Mouse (Mus musculus) kidney, postnatal 0 days (tissue): ENCODE measurements at regions not wholly inside any gene's neighbourhood (a gene's known extent, or its start where the extent isn't known, plus 50 kb on each side); places are given as distances from the start of the nearest gene placed in this dataset.
"Not testable (repeated sequence)": the region's sequence is repeated elsewhere in the genome, so short reads cannot be mapped to it uniquely, and the experiment has no call there.

ENCODE experiments used
- ATAC-seq: fragments of 200-750 bp; cut with Nextera tagmentation; replicated peaks from 2 replicates; pipeline ENCODE4 v1.8.0; 2017; ENCODE audit warnings: low read depth, moderate number of reproducible peaks, moderate TSS enrichment, moderate library complexity; ENCODE audit not compliant: low FRiP score
- DNase-seq: peaks from one replicate; pipeline ENCODE4 v3.0.0-alpha.2; 2016; ENCODE audit warnings: low spot score
- H3K27ac ChIP-seq: fragments of 300-500 bp; sonication (generic); 2 replicates; pipeline ENCODE4 v1.5.1; 2014; ENCODE audit warnings: mild to moderate bottlenecking
- H3K27me3 ChIP-seq: fragments of 300-500 bp; sonication (generic); 2 replicates; pipeline ENCODE4 v1.6.1; 2014; ENCODE audit warnings: low read length, mixed read lengths; ENCODE audit not compliant: insufficient read depth
- H3K36me3 ChIP-seq: fragments of 300-500 bp; sonication (generic); 2 replicates; pipeline ENCODE4 v1.6.1; 2014; ENCODE audit warnings: low read length, mixed read lengths; ENCODE audit not compliant: insufficient read depth
- H3K4me1 ChIP-seq: fragments of 300-500 bp; sonication (generic); replicated peaks from 2 replicates; pipeline ENCODE4 v1.6.1; 2014; ENCODE audit warnings: antibody characterized with exemption, low read length, mixed read lengths; ENCODE audit not compliant: insufficient read depth
- H3K4me2 ChIP-seq: fragments of 300-500 bp; sonication (generic); 2 replicates; pipeline ENCODE4 v1.6.1; 2014; ENCODE audit warnings: mild to moderate bottlenecking, low read length, moderate library complexity, mixed read lengths
- H3K4me3 ChIP-seq: fragments of 300-500 bp; sonication (generic); replicated peaks from 2 replicates; pipeline ENCODE4 v1.5.1; 2014; ENCODE audit warnings: low read depth, low read length
- H3K9ac ChIP-seq: fragments of 300-500 bp; sonication (generic); 2 replicates; pipeline ENCODE4 v1.6.1; 2014; ENCODE audit warnings: low read depth, low read length
- H3K9me3 ChIP-seq: fragments of 300-500 bp; sonication (generic); replicated peaks from 2 replicates; pipeline ENCODE4 v1.6.1; 2016; ENCODE audit warnings: low read length, inconsistent platforms, mixed read lengths
- WGBS: fragments of 180-500 bp; shearing (Covaris S2); extraction: QIAGEN DNeasy Blood & Tissue Kit; methylation state at CpG from one replicate; pipeline ENCODE4 v1.1.7; 2014; 5-methylcytosine and 5-hydroxymethylcytosine counted together

- not testable (repeated sequence) for H3K4me1 ChIP-seq, H3K4me2 ChIP-seq, H3K9me3 ChIP-seq, H3K27ac ChIP-seq, H3K9ac ChIP-seq, H3K27me3 ChIP-seq, H3K36me3 ChIP-seq, DNase-seq, H3K4me3 ChIP-seq, ATAC-seq
- no CpG with 5 or more reads among the region's 1 CpGs for WGBS
These were observed 119.2 kb upstream of the Gm21119 start for GRCm38 (mm10) chr8:20495542-20495941.

- not testable (repeated sequence) for H3K9ac ChIP-seq
These were observed 100.8 kb upstream of the Gm21119 start for GRCm38 (mm10) chr8:20513920-20514319.

GRCm38 (mm10) chr8:20516324-20516830 is 98.3 kb upstream of the Gm21119 start:
- not testable (repeated sequence) for DNase-seq, H3K9me3 ChIP-seq, H3K27ac ChIP-seq, H3K4me2 ChIP-seq, H3K9ac ChIP-seq, H3K4me1 ChIP-seq, H3K27me3 ChIP-seq, H3K36me3 ChIP-seq, H3K4me3 ChIP-seq, ATAC-seq
- 70% methylated on average over 2 of the region's 3 CpGs for WGBS

More at GRCm38 (mm10) chr8:20513920-20514319, 100.8 kb upstream of the Gm21119 start:
- not testable (repeated sequence) for H3K27ac ChIP-seq, H3K4me2 ChIP-seq, H3K4me3 ChIP-seq, H3K36me3 ChIP-seq, H3K9me3 ChIP-seq, DNase-seq, H3K27me3 ChIP-seq, ATAC-seq, H3K4me1 ChIP-seq
- 80% methylated on average over 1 of the region's 1 CpGs for WGBS

DNA sequence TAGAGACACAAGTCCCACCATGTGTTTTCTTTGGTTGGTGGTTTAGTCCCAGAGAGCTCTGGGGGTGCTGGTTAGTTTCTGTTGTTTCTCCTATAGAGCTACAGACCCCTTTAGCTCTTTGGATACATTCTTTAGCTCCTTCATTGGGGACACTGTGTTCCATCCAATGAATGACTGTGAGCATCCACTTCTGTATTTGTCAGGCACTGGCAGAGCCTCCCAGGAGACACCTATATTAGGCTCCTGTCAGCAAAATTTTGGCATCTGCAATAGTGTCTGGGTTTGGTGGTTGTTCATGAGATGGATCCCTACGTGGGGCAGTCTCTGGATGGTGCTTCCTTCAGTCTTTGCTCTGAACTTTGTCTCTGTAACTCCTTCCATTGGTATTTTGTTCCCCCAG is 97.2 kb upstream of the Gm21119 start:
- not testable (repeated sequence) for ATAC-seq, H3K27me3 ChIP-seq, H3K4me1 ChIP-seq, H3K9me3 ChIP-seq, H3K36me3 ChIP-seq, H3K4me2 ChIP-seq, H3K4me3 ChIP-seq, H3K9ac ChIP-seq, DNase-seq, H3K27ac ChIP-seq
- 31% methylated on average over 1 of the region's 1 CpGs for WGBS

- H3K36me3 ChIP-seq, ATAC-seq, H3K4me3 ChIP-seq, H3K4me1 ChIP-seq, H3K9ac ChIP-seq, H3K27me3 ChIP-seq, H3K4me2 ChIP-seq, DNase-seq, H3K27ac ChIP-seq, H3K9me3 ChIP-seq: not testable (repeated sequence)
These were observed 90.2 kb upstream of the Gm21119 start for GRCm38 (mm10) chr8:20524539-20524938.

- not testable (repeated sequence) for H3K27me3 ChIP-seq, DNase-seq, H3K36me3 ChIP-seq, H3K4me1 ChIP-seq, H3K9ac ChIP-seq, H3K27ac ChIP-seq, ATAC-seq, H3K4me2 ChIP-seq, H3K9me3 ChIP-seq, H3K4me3 ChIP-seq
- no CpG with 5 or more reads among the region's 1 CpGs for WGBS
These were observed 85.7 kb upstream of the Gm21119 start for GRCm38 (mm10) chr8:20529048-20529447.

DNA sequence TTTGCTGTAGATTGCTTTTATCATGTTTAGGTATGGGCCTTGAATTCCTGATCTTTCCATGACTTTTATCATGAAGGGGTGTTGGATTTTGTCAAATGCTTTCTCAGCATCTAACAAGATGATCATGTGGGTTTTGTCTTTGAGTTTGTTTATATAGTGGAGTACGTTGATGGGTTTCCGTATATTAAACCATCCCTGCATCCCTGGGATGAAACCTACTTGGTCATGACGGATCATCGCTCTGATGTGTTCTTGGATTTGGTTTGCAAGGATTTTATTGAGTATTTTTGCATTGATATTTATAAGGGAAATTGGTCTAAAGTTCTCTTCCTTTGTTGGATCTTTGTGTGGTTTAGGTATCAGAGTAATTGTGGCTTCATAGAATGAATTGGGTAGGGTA is 75.7 kb upstream of the Gm21119 start:
- H3K4me3 ChIP-seq, H3K4me1 ChIP-seq, H3K9ac ChIP-seq, H3K27ac ChIP-seq, H3K36me3 ChIP-seq, ATAC-seq, H3K4me2 ChIP-seq, DNase-seq, H3K27me3 ChIP-seq, H3K9me3 ChIP-seq: not testable (repeated sequence)
- 92% methylated on average over 4 of the region's 4 CpGs for WGBS

DNA sequence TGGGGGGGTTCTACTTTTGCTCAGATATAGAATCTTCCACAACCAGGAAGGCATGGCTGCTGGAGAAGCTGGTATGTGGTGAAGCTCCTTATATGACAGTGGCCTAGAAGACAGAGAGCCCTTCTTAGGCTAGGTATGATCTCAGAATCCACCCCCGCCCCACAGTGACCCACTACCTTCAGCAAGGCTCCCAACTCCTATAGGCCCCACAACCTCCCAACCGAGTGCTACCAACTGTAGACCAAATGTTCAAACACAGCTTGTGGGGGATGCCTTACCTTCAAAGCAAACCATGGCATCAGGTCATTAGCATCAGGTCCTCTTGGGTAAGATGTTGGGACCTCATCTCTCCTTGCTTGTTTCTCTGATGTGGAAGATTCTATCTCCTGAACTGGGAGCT is 70.6 kb upstream of the Gm21119 start:
- not testable (repeated sequence) for H3K36me3 ChIP-seq, H3K27ac ChIP-seq, H3K4me1 ChIP-seq, H3K4me3 ChIP-seq, H3K4me2 ChIP-seq, H3K9me3 ChIP-seq, H3K9ac ChIP-seq, DNase-seq, H3K27me3 ChIP-seq, ATAC-seq
- WGBS = 72% methylated on average over 2 of the region's 2 CpGs

DNA sequence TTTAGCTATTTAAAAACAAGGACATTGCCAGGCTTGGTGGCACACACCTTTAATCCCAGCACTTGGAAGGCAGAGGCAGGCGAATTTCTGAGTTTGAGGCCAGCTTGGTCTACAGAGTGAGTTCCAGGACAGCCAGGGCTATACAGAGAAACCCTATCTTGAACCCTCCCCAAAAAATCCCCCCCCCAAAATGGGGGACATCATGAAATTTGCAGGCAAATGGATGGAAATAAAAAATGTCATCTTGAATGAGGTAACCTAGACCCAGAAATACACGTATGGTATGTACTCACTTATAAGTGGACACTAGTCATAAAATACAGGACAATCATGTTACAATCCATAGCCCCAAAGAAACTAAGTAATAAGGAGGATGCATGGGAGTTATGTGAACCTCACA is 69.4 kb upstream of the Gm21119 start:
- not testable (repeated sequence) for H3K4me1 ChIP-seq, H3K4me3 ChIP-seq, H3K4me2 ChIP-seq, ATAC-seq, H3K27ac ChIP-seq, DNase-seq, H3K36me3 ChIP-seq, H3K27me3 ChIP-seq, H3K9ac ChIP-seq, H3K9me3 ChIP-seq
- no CpG with 5 or more reads among the region's 2 CpGs for WGBS

GRCm38 (mm10) chr8:20546401-20546800 is 68.3 kb upstream of the Gm21119 start:
- no CpG with 5 or more reads among the region's 3 CpGs for WGBS
- not testable (repeated sequence) for H3K9ac ChIP-seq, ATAC-seq

More at GRCm38 (mm10) chr8:20546401-20546800, 68.3 kb upstream of the Gm21119 start:
- H3K27me3 ChIP-seq, H3K4me1 ChIP-seq, H3K27ac ChIP-seq, H3K4me3 ChIP-seq, DNase-seq, H3K9me3 ChIP-seq, H3K4me2 ChIP-seq, H3K36me3 ChIP-seq: not testable (repeated sequence)
